Mouse (Mus musculus) C2C12 (cell line): ENCODE data around the gene Gm13285. TPM values are rescaled to one million over a fixed set of nuclear protein-coding genes. Genes with fewer than 3 reads are reported as not detected.

Experiments
- H3K27me3 ChIP-seq: one replicate; pipeline ENCODE4 v1.6.1; 2011; ENCODE audit not compliant: control insufficient read depth, insufficient read depth, insufficient read length
- H3K36me3 ChIP-seq: one replicate; pipeline ENCODE4 v1.6.1; 2011; ENCODE audit not compliant: control insufficient read depth, insufficient read depth
- H3K4me3 ChIP-seq: one replicate; pipeline ENCODE4 v1.5.1; 2011; ENCODE audit warnings: mild to moderate bottlenecking, control low read depth; ENCODE audit not compliant: poor library complexity, insufficient read depth, severe bottlenecking
- H3K79me2 ChIP-seq: one replicate; pipeline ENCODE4 v1.6.1; 2011; ENCODE audit not compliant: control insufficient read depth, insufficient read depth
- H3K79me3 ChIP-seq: one replicate; pipeline ENCODE4 v1.6.1; 2011; ENCODE audit warnings: low read depth, control low read depth
- H3ac ChIP-seq: one replicate; pipeline ENCODE3; 2011; ENCODE audit warnings: low read depth; ENCODE audit not compliant: control insufficient read depth, insufficient read length
- CTCF ChIP-seq: IDR thresholded peaks from one replicate; pipeline ENCODE4 v1.5.1; 2011; ENCODE audit not compliant: control insufficient read depth, insufficient read depth, insufficient read length
- USF1 ChIP-seq: IDR thresholded peaks from one replicate; pipeline ENCODE4 v1.6.1; 2011; ENCODE audit warnings: low read depth, mild to moderate bottlenecking, control low read depth, moderate library complexity
- polyA plus RNA-seq: library from polyadenylated mRNA; unstranded; fragments of >200 nt; fragmentation: generic; extraction: Trizol; gene quantifications from one replicate; pipeline ENCODE4 v1.2.1, GENCODE M21; 2012; ENCODE audit warnings: missing spikeins

Gm13285 gene
- polyA plus RNA-seq, 1 experiment = not detected

- Histone ChIP-seq H3K36me3 (no peaks in the 10 kb centered on the region), H3K4me3 (no peak within 1 kb of the TSS), H3K79me3 (no peaks in the 10 kb centered on the region), H3ac (no peak within 1 kb of the TSS), H3K27me3 (peaks cover 24% of the 10 kb centered on the region), H3K79me2 (no peaks in the 10 kb centered on the region)
- TF ChIP-seq CTCF = no peak
- no peak for TF ChIP-seq USF1
These were observed 50.2 kb downstream of the Gm13285 start, which contains the start of gene Ifna1 for GRCm38 (mm10) chr4:88849698-88850097. Gene Ifna1, plus strand, starts transcription at chr4:88850087.

Other genes with a start within 250 kb of the Gm13285 start
- not detected for gene Ifna15, start 241.4 kb upstream of the Gm13285 start, polyA plus RNA-seq
- gene Ifna14, start 227.9 kb upstream of the Gm13285 start, polyA plus RNA-seq = not detected
- not detected for gene Ifna9, start 207.3 kb upstream of the Gm13285 start, polyA plus RNA-seq
- not detected for gene Ifna12, start 196.3 kb upstream of the Gm13285 start, polyA plus RNA-seq
- gene C87499, start 165.3 kb upstream of the Gm13285 start, polyA plus RNA-seq = not detected
- gene Ifna13, start 155.2 kb upstream of the Gm13285 start, polyA plus RNA-seq = not detected
- gene Ifna16, start 122.7 kb upstream of the Gm13285 start, polyA plus RNA-seq = not detected
- gene Ifna2, start 115.8 kb upstream of the Gm13285 start, polyA plus RNA-seq = not detected
- gene Ifnab, start 108.3 kb upstream of the Gm13285 start, polyA plus RNA-seq = not detected
- gene Gm26566, start 77.9 kb upstream of the Gm13285 start, polyA plus RNA-seq = 1.9 TPM
- gene Klhl9, start 77.2 kb upstream of the Gm13285 start, polyA plus RNA-seq = 11.6 TPM
- gene Gm13271, start 44.8 kb upstream of the Gm13285 start, polyA plus RNA-seq = not detected
- not detected for gene Gm13283, start 39.5 kb upstream of the Gm13285 start, polyA plus RNA-seq
- 1.3 TPM for gene Gm13290, start 25.8 kb upstream of the Gm13285 start, polyA plus RNA-seq
- gene Gm13289, start 22.7 kb upstream of the Gm13285 start, polyA plus RNA-seq = not detected
- gene Gm13272, start 19.8 kb upstream of the Gm13285 start, polyA plus RNA-seq = not detected
- gene Ifnz, start 17.5 kb upstream of the Gm13285 start, polyA plus RNA-seq = not detected
- gene Gm13276, start 14.0 kb upstream of the Gm13285 start, polyA plus RNA-seq = 0.92 TPM
- not detected for gene Gm13277, start 11.0 kb upstream of the Gm13285 start, polyA plus RNA-seq
- gene Gm13278, start 8.1 kb upstream of the Gm13285 start, polyA plus RNA-seq = not detected
- 0.42 TPM for gene Gm13275, start 5.2 kb upstream of the Gm13285 start, polyA plus RNA-seq
- gene Gm13279, start 2.3 kb upstream of the Gm13285 start, polyA plus RNA-seq = not detected
- 0.42 TPM for gene Gm13287, start 3.6 kb downstream of the Gm13285 start, polyA plus RNA-seq
- 0.18 TPM for gene Gm13288, start 5.9 kb downstream of the Gm13285 start, polyA plus RNA-seq
- gene Ifna7, start 16.6 kb downstream of the Gm13285 start, polyA plus RNA-seq = not detected
- not detected for gene Ifna11, start 20.3 kb downstream of the Gm13285 start, polyA plus RNA-seq
- gene Ifna6, start 27.8 kb downstream of the Gm13285 start, polyA plus RNA-seq = not detected
- not detected for gene Ifna5, start 35.9 kb downstream of the Gm13285 start, polyA plus RNA-seq
- not detected for gene Ifna4, start 42.2 kb downstream of the Gm13285 start, polyA plus RNA-seq
- not detected for gene Ifna1, start 50.4 kb downstream of the Gm13285 start, polyA plus RNA-seq
- not detected for gene Ifne, start 80.5 kb downstream of the Gm13285 start, polyA plus RNA-seq